Mouse (Mus musculus): ENCODE results near the gene Btbd11.

- no peak for TF ChIP-seq CTCF (IDR thresholded peaks at IDR 0.05; ENCODE audit: control insufficient read depth, insufficient read depth, low read length)
- no peak for TF ChIP-seq POLR2A (IDR thresholded peaks at IDR 0.05; ENCODE audit: borderline replicate concordance, control insufficient read depth, low read depth, low read length)
These were observed 211.5 kb downstream of the Btbd11 start for GRCm38 (mm10) chr10:85598093-85598599.

Data from bone marrow, adult 2 months (tissue).